Mouse (Mus musculus): ENCODE measurements at regions not wholly inside any gene's neighbourhood (a gene's known extent, or its start where the extent isn't known, plus 50 kb on each side); places are given as distances from the start of the nearest gene placed in this dataset.

GRCm38 (mm10) chr16:21323446-21324034 is 99.4 kb upstream of the Vps8 start:
- no peak for TF ChIP-seq TAL1 (IDR thresholded peaks at IDR 0.05; ENCODE audit: low read length)
- TF ChIP-seq GATA1 (IDR thresholded peaks at IDR 0.05; ENCODE audit: low read length), result no peak
